Mouse (Mus musculus) spleen, adult 18-20 months (tissue): ENCODE data around the gene Rab33b.
A peak's percentile ranks its signal among the peaks of the same experiment; 100 is the strongest.
"Not testable (repeated sequence)": the region's sequence is repeated elsewhere in the genome, so short reads cannot be mapped to it uniquely, and the experiment has no call there.

Experiments
- DNase-seq, 2 experiments: peaks; one replicate each; pipeline ENCODE4 v3.0.0; 2022; ENCODE audit warnings: mixed read lengths in 2 of 2

The Rab33b gene

DNA sequence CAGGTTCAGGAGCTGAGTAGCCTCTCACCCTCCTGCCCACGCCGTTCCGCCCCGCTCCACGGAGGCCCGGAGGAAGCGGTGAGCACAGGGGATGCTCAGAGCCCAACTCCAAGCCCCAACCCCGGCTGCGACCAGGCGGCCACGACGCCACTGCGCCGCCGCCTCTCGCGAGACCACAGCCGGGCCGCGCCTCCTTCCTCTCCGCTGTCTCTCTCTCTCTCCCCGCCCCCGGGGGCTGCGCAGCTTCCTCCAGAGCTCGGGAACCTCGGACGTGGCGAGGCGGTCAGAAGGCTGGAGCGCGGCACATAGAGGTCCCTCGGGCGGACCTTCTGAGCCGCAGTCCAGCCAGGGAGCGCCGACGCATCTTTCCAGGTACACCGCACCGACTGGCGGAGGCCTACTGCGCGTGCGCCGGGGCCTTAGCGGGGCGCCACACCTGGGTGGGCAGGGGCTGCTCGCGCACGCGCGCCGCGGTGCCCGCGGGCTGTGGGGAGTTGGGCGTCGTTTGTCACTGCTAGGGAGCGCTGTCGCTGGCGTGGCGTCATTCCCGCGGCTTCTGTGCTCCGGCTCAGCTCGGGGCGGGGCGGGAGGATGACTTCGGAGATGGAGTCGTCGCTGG, at the start of gene Rab33b:
Gene Rab33b (plus strand): TSS at position 180 of the 619 bp plus-strand sequence.
- DNase-seq: peak; percentile 95

DNA sequence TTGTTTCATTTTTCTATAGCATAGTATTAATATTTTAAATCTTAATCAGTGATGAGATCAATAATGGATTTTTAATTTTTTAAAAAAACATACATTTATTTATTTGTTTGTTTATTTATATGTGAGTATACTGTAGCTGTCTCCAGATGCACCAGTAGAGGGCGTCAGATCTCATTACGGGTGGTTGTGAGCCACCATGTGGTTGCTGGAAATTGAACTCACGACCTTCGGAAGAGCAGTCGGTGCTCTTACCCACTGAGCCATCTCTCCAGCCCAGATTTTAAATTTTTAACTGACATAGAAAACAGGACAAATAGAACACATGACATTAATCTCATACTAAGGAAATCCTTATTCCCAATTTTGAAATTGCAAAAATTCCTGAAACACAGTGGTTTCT, 49.4 kb upstream of the Rab33b start:
- DNase-seq: not testable (repeated sequence)

DNA sequence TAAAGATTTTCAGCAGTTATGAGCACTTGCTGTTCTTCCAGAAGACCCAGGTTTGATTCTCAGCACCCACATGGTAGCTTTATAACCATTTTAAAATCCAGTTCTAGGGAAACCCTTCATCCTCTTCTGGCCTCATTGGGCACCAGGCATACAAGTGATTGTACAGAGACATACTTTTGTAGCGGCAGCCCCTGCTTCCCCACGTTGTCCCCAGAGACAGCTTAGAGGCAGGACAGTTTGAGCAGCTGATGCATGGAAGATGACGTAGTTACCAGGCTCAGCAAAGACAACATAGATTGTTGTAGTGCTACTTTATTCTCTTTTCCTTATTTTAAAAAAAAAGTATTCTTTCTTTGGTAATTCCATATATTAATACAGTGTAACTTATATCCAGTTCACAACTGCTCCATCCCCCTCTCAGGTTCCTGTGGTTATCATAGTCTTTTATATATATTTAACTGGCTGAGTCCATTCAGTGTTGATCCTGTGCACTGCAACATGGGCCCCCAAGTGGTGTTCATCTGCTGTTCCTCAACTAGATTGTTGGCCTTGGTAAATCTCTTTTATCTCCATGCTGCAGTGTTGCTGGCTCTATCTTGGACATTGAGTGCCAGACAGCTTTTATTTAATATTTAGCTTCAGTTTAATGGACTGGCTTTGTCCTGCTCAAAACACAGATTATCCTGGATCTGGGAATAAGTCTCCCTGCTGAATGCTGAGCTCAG, 48.7 kb upstream of the Rab33b start:
- no peak for DNase-seq

DNA sequence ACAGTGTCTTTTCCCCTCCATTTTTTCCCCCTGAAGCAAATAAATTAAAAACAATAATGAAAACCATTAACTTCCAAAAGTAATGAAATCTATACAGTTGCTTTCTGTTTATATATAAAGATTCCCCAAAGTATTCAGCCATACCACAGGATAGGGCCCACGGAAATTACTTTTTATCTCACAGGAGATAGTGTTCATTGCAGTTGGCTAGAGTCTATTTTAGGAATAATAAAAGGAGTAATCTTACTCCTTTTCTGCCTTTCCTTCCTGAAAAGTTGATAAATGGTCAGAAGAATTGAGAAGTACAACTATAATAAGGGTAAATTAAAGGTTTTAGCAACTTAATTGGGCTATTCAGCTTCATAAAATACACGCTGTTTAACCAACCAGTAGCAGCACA, 15.2 kb upstream of the Rab33b start:
- no peak for DNase-seq

DNA sequence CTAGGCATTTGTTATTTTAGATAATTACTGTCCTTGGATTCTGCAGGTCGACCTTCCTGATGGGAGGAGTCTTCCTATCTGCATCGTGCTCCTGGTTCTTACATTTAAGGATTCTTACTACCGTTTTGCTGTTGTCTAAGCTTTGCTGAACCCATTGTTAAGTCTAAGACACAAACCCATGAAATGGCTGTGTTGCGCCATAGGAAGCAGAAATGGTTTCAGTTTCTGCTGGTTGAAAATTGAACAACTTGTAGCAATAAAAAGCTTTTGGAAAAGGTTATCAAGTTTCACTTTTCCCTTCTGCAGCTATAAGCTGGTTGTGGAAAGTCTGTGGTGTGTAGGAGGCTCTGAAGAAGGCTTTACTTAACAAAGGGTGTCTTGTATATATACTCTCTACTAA, 8.0 kb upstream of the Rab33b start:
- no peak for DNase-seq

DNA sequence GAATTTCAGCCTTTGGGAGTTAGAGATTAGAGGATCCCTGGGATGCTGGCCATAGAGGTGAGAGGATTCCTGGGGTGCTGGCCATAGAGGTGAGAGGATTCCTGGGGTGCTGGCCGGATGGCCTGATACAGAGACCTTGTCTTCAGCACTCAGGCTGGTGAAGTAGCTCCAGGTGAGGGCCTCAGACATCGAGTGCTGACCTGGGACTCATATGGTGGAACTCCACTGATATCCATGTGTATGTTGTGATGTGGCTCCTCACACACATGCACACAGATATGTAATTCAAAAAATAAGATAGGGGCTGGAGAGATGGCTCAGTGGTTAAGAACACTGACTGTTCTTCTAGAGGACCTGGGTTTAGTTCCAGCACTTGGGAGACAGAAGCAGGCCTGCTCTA, 3.8 kb upstream of the Rab33b start:
- DNase-seq: no peak

DNA sequence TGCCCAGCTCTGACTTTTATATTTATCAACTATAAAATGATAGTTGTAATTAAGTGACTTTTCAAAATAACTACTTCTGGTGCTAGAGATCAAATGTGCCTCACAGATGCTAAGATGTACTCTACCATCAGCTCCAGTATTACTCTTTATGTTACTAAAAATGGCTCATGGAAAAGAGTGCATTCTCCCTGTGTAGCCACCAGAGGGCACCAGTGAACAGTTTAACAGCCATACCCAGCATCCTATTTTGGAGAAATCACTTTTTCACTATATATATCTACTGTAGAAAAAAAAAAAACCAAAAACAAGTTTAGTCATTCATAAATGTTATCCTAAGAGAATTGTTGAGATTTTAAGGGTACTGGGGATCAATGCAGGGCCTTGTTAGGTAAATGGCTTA, 2.7 kb upstream of the Rab33b start:
- DNase-seq: peak in 1 of 2 experiments; percentile 55

DNA sequence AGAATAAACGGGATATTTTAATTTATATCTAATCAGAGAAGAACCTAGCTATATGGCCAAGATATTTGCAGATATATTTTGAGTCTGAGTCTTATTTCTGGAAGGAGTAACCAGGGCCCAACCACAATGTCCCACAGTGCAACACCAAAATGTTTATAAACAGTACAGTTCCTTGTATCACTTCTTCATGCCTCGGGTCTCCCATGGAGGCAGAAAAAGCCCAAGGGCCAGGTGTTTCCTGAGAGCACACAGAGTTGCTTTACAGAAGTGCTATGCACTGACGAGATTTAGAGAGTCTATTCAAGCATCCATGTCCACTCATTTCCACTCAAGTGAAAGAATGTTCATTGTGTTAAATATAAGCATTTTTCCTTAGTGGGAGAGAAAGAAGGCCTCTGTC, 1.8 kb upstream of the Rab33b start:
- no peak for DNase-seq

DNA sequence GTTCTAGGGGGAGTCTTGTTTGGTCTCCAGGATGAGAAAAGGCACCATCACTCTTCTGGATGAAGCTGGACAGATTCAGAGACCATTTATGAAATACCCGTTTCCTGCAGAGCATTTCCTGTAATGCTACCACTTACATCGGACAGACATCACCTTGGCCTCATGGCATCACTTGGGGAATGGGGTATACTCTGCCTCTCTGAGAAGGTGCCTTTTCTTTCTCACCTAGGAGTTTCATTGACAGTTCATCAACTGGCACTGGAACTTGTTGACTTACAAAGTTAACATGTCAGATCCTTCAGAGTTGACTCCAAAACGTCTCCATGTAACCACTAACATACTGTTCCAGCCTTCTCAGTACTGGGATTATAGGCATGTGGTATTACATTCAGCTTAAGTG, 939 bp upstream of the Rab33b start:
- no peak for DNase-seq

DNA sequence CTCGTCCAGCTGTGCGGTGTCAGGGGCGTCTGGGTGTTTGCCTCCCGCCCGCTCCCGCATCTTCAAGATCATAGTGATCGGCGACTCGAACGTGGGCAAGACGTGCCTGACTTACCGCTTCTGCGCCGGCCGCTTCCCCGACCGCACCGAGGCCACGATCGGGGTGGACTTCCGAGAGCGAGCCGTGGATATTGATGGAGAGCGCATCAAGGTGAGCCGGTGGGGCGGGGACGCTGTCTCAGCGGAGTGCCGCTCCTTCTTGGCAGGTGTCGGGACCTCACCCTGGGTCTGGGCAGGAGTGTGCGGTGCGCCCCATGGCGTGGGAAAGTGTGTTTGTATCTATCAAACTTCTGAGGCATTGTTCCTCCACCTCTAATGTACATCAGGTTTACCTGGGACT, 650 bp downstream of the Rab33b start:
- no peak for DNase-seq

DNA sequence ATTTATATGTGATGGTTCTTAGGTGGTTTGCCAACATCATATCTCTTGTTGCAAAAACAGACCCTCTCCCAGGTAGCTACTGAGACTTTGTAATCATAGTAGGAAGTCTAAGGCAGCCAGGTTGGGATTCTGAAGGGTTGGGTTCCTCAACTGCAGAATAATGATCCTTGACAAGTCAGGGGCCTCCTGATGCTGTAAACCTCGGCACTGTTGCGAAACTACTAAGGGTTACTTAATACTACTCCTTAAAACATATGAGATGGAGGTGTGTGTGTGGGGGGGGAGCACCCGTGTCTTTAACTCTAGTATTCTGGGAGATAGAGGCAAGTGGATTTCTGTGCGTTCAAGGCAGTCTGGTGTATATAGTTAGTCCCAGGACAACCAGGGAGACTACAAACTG, 1.6 kb downstream of the Rab33b start:
- no peak for DNase-seq

DNA sequence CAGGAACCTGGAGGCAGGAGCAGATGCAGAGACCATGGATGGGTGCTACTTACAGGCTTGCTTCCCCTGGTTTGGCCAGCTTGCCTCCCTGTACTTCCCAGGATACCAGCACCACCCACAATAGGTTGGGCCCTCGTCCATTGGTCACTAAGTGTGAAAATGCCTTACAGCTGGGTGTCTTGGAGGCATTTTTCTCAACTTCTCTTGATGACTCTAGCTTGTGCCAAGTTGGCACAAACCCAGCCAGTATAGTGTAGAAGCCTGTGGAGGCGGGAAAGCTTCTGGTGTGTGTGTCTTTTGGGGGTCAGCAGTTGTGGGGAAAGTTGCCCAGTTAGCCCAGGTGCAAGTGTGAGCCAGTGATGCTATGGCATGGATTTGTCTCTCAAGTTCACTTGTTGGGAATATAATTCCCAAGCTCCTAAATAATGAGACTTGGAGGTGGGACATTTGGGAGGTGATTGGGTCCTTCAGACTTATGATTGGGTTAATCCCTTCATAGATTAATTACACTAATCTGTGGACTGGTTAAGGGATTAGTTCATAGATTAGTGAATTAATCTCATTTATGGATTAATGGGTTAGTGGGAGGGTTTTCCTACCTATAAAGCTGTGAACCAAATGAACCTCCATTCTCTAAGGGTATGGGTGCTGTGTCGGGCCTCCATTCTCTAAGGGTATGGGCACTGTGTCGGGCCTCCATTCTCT, 2.9 kb downstream of the Rab33b start:
- DNase-seq: no peak

DNA sequence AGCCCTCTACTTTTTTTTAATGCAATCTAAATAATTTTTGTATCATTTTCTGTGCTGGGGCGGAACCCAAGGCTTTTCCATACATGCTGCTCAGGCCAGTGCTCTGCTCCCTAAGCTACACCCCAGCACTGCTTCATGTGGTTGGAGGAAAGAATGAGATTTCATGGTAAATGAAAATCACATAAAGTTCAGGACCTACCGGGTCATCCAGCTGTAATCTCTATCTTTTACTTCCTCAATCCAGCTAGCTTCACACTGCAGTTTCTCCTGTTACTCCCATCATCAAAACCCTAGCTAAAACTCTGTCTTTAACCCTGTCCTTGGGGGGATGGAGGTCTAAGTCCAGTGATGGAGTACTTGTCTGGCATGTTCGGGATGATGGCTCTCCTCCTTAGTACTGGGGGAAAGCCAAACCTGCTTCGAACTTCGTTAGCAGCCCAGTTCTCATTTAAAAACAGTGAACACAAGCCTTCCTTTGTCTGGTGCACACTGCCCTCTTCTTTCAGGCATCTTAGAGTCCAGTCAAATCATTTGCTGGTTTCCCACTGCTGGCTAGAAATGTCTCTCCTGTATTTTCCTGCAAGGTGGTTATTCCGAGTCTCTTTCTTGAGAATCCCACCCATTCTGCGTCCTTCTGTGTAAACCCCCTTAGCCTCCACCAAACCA, 6.5 kb downstream of the Rab33b start:
- DNase-seq: no peak

DNA sequence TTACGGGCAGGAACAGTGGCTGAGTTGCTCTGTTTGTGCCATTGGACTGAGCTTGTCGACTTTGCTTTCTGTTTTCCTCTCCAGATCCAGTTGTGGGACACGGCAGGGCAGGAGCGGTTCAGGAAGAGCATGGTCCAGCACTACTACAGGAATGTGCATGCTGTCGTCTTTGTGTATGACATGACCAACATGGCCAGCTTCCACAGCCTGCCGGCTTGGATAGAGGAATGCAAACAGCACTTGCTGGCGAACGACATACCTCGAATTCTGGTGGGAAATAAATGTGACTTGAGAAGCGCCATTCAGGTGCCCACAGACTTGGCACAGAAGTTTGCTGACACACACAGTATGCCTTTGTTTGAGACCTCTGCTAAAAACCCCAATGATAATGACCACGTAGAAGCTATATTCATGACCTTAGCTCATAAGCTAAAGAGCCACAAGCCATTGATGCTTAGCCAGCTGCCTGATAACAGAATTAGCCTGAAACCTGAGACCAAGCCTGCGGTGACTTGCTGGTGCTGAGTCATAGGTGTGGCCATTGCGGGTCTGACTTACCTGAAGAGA, 9.6 kb downstream of the Rab33b start:
- no peak for DNase-seq

DNA sequence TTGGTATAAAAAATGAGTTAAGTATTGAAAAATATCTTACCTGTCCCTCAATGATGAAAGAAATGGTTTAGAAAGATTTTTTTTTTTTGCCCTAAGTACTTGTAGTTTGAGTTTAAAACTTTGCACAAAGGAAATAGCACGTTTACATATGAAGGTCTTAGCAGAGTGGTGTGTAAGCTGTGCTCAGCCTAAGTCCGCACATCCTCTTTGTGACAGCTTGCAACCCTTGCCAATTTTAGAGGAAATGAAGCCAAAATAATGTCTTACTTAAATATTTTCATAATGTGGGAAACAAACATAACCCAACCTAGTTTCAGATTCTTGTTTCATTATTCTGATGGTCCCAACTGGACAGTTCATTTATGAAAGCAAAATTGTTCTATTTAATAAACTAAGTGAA, 10.7 kb downstream of the Rab33b start:
- DNase-seq: no peak

DNA sequence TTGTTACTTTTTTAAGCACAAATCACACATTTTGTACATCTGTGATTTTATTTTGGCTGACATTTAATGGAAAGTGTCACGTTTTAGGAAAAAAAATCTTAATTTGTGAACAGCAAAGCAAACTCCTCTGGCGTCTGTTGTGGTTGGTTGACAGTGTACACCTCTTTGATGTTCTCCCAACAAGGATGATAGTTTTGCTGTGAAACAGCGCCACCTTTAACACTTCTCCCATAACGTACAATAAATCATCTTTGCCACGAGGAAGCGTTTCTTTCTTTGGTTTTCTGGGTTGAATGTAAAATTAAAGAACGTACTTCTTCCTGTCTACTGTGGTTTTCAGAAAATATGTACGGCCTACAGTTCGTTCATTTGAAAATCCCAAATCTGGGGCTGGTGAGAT, 11.9 kb downstream of the Rab33b start:
- DNase-seq: no peak

DNA sequence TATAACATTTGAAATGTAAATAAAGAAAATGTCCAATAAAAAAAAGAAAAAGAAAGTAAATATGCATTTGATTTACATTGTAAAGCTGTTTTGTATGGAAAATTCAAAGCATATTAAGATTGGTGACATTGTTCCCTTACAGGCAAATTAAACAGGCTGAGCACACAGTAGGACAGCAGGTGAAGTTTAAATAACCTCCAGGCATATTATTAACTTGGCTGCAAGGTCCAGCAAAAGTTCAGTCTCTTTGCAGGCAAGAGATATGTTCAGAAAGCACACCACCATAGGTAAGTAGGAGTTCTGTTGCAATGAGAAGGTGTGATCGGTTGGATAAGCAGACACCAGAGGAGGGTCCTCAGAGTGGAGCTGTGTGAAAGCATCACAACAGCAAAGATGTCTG, 14.3 kb downstream of the Rab33b start:
- no peak for DNase-seq

DNA sequence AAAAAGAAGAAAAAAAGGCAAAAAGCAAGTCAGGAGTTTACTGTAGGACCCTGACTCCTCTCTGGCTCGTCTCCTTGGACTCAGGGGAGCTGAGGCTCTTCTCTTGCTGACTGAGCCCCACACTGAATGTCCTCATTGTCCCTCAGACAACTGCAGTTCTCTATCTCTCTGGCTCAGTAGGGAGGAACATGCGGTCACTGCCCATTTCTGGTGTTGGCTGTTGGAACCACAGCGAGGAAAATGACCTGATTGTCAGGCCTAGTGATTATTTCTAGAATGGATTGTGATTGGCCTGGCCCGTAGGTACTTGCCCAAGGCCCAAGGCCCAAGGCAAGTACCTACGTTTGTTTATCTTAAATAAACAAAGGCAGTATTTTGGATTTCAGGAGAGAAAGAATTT, 14.9 kb downstream of the Rab33b start:
- no peak for DNase-seq

DNA sequence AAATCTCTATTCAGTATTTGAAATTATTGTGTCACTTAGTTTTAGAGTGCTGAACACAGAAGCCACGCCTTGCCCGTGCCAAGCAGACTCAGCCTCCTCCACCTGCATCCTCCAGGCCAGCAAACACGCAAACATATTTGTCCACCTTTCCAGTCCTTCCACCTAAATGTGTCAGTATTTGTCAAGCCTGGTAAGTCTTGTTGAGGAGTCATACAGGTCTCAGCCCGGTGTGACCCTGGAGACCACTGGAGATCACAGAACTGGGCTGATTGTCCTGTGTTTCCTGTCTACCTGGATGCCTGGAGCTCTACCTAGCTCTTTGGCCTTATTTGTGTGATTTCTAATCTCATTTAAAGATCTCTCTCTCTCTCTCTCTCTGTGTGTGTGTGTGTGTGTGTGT, 16.2 kb downstream of the Rab33b start:
- DNase-seq: no peak

DNA sequence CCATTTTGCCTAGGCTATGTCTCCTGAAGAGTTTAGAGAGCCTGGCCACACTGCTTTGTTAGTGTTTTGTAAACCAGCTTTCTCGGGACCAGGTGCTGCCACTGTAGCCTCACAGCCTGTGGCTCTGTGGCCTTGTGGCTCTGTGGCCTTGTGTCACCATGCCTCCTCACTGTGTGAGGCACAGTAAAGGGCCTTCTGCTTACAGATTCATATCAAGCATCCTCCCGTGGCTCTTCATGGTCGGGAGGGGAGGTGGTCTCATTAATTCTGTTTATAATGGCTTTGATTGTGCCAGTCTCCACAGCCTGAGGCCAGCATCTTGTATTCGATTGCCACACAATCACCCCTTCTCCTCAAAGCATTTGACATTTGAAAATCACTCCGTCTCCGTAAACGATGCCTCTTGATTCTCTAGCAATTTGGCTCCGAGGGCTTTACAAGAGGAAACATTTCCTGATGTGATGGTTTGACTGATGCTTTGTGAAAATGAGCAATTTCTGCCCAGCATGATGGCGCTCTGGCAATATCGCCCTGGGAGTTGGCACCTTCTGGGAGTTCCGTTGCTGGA, 20.7 kb downstream of the Rab33b start:
- DNase-seq: no peak

DNA sequence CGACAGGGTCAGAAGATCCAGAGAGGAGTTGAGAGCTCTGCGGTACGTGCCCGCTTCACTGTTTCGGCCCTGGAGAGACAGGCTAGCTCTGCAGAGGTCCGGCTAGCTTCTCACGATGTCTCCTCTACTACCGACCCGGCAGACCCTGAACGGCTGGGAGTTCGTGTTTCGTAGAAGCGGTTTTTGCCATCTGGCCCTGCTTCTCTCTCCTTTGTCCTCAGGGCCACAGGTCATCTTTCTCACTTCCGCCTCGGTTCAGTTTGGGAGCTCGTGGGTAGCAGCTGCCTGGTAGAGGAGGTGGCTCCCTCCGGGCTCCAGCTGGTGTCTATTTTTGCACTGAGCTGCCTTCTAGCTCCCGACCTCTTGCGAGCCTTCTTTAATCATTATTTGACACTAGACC, 21.7 kb downstream of the Rab33b start:
- no peak for DNase-seq

DNA sequence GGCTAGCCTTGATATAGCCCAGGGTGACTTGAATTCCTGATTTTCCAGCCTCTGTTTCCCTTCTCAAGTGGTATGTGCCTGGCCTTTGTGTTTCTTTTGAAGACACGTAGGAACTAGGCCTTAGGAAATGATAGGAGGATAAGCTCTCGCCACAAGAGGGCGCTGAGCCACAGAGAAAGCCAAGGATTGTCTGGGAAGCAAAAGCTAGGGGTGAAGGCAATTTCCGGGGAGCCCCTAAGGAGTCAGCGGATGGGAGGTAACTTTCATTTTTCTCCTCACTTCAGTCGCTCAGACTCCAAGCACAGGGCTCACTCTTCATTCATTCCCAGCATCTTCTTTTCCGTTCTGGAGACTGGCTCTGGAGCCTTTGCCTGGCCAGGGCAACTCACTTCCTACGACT, 27.2 kb downstream of the Rab33b start:
- peak; percentile 25 to 69 for DNase-seq

DNA sequence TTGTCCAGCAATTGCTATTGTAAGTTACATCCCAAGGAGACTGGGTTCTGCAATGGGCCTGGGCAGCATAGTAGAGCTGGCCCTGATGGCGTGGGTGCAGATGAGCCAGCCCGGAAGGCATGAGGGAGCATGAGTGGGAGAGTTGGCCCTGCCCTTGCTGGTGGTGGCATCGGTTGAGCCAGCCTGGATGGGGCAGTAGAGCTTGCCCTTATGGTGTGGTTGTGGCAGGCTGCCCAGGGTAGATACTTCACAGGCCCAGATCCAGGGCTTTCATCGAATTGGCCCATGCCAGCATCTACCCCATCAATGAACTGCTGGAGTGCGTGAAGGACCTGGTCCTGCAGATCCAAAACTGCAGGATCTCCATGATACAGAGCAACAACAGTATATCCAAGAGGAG, 28.3 kb downstream of the Rab33b start:
- no peak for DNase-seq
